Mouse (Mus musculus) embryonic stem cell, embryonic (primary cell): Measurements from ENCODE around the gene Dll4.

Experiments
- CTCF ChIA-PET, 4 experiments: fragments of 300-600 bp in 2 of 4; fragments of 350-600 bp in 2 of 4; sonication (Branson Sonifier 250); formaldehyde crosslinking; loops; one replicate each; lab custom pipeline; 2022; ENCODE audit warnings: inconsistent platforms in 2 of 4; lab: Charles Lee
- POLR2A ChIA-PET, 4 experiments: fragments of 300-600 bp in 2 of 4; fragments of 350-600 bp in 2 of 4; sonication (Branson Sonifier 250); formaldehyde crosslinking; loops; one replicate each; lab custom pipeline; 2022; ENCODE audit warnings: antibody characterized with exemption in 4 of 4, inconsistent platforms in 1 of 4; lab: Charles Lee

Dll4 gene

DNA sequence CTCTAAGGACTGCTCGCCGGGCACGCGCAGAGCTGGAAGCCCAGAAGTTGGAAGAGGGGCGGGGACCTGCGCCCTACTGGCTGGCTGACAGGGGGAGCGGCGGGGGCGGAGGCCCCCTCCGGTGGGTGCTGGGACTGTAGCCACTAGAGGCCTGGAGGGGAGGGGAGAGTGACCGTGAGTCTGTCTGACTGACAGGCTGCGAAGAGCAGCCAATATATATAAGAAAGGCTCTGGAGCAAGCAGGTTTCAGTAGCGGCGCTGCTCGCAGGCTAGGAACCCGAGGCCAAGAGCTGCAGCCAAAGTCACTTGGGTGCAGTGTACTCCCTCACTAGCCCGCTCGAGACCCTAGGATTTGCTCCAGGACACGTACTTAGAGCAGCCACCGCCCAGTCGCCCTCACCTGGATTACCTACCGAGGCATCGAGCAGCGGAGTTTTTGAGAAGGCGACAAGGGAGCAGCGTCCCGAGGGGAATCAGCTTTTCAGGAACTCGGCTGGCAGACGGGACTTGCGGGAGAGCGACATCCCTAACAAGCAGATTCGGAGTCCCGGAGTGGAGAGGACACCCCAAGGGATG, at the start of gene Dll4:
Dll4 (plus strand) TSS at position 217 of the 576 bp plus-strand sequence.
- CTCF ChIA-PET = interaction anchor here (0.8 to 5.5 kb wide), 15 partner anchors 9 to 222 kb away, joined by 3 to 33 read pairs (median 6); partner anchors contain the start of genes Vps18 (in 2 of the 4), Chp1 (in 1 of the 4) and Exd1 (in 1 of the 4)
- POLR2A ChIA-PET = interaction anchor here in 3 of 4 experiments (0.5 to 5.5 kb wide), 45 partner anchors 9 to 416 kb away, joined by 3 to 32 read pairs (median 6); partner anchors contain the start of genes Chac1 (in 3 of the 3), Ino80 (in 2 of the 3), Vps18 (in 2 of the 3) and Itpka (in 1 of the 3)

DNA sequence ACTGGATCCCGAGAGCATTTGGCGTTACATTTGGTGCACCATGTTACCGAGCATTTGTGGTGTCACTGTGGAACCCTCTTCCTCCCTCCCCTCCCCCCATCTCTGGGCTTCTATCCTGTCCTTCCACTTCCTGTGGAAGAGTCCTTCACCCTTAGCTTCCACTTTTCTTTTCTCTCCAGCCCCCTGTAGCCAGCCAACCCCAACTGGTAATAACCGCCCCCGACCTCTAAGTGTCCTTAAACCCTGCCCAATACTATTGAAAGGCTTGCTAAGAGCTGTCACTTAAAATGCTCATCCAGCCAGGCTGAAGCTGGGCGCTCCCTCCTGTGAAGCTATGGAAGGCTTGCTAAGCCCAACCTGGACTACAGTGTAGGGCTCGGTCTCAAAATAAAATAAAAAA, 48.7 kb upstream of the Dll4 start:
- ChIA-PET POLR2A (interaction anchor here (0.6 to 1.9 kb wide), 25 partner anchors 9 to 223 kb away, joined by 3 to 32 read pairs (median 4); partner anchors contain the start of genes Spint1 (in 2 of the 4), Vps18 (in 2 of the 4) and Ino80 (in 1 of the 4)), CTCF (interaction anchor here (0.6 to 1.7 kb wide), 12 partner anchors 11 to 119 kb away, joined by 3 to 13 read pairs (median 4); partner anchors contain the start of gene Vps18 (in 4 of the 4))

DNA sequence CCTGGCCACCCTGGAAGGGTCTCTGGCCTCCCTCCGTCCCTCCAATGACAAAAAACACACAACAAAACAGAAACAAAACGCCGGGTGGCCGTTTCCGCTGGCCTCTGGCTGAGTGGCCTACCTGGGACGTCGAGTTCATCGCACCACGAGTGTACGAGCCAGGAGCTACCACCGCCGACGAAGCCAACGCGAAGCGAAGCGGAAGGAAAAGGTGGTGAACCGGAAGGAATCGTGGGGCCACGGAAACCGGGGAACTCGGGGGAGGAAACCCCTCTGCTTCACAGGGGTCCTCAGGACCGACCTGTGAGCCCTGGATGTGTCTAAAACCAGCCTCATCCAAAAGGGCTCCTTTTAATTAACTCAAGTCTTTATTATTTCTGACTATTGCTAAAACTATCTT, 47.8 kb upstream of the Dll4 start:
- ChIA-PET POLR2A (interaction anchor here in 2 of 4 experiments (1.1 to 1.5 kb wide), 3 partner anchors 9 to 137 kb away, joined by 4 read pairs; no protein-coding TSS in a partner anchor), CTCF (no interaction called here)

GRCm38 (mm10) chr2:119281899-119282565, 43.6 kb upstream of the Dll4 start:
- CTCF ChIA-PET = interaction anchor here in 1 of 4 experiments (0.7 kb wide), 1 partner anchor 210 kb away, joined by 4 read pairs; no protein-coding TSS in a partner anchor
- POLR2A ChIA-PET = interaction anchor here in 2 of 4 experiments (0.6 to 1.6 kb wide), 2 partner anchors 12 to 154 kb away, joined by 3 to 4 read pairs; no protein-coding TSS in a partner anchor

DNA sequence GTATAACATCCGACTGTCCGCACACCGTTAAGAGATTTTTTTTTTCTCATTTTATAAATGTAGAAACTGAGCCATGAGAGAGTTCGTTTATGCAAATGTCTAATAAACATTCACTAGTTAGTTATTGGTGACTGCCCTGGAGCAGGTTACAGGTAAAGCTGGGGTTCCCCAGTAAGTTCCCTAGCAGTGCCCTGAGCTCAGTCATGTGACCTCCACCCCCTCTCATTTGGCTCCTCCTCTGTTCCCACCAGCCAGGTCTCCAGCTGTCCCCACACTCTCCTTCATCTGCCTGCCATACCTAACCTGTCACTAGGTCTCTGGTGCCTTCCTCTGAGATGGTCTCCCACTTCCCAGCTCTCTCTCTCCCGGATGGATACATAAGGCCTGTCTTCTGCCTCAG, 38.2 kb upstream of the Dll4 start:
- ChIA-PET CTCF (interaction anchor here (0.5 to 3.6 kb wide), 47 partner anchors 10 to 675 kb away, joined by 3 to 115 read pairs (median 5); partner anchors contain the start of genes Dll4 (in 2 of the 4), Rhov (in 2 of the 4), Chp1 (in 1 of the 4) and Exd1 (in 1 of the 4)), POLR2A (interaction anchor here (0.7 to 4.3 kb wide), 33 partner anchors 10 to 190 kb away, joined by 3 to 64 read pairs (median 6); partner anchors contain the start of genes Rhov (in 3 of the 4), Dll4 (in 2 of the 4), Ino80 (in 1 of the 4) and Spint1 (in 1 of the 4))

DNA sequence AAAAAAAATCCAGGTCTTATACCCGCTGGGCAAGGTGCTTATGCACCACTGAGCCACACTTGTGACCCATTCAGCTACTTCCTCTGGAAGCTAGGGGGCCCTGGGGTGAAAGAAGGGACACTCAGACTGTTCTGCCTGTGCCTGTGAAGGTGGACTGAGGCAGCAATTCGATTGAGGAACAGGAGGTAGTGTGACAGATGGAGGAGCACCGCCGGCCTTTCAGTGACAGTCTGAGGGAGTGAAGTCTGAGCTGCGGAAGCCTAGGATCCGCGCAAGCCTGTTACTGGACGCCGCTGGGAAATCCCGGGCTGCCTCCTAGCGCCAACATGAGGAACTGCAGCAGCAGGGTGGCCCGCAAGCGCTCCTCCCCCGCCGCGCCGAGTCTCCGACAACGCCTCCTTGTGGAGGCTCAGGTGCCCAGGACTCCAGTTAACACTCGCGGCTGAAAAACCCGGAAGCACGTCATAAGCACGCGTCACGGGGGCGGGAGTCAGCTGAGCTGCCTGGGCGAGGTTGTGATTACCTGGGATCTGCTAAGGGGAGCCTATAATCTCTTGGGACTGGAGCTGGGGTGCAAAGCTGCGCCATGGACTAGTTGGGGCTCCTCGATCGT, 37.2 kb upstream of the Dll4 start, which contains the start of gene Vps18:
Vps18 (plus strand) TSS at position 471 of the 613 bp plus-strand sequence.
- POLR2A ChIA-PET = interaction anchor here (0.5 to 4.3 kb wide), 68 partner anchors 8 to 386 kb away, joined by 3 to 64 read pairs (median 4); partner anchors contain the start of genes Rhov (in 3 of the 4), Dll4 (in 2 of the 4), Spint1 (in 2 of the 4) and Ccdc32 (in 1 of the 4)
- CTCF ChIA-PET = interaction anchor here (0.6 to 3.6 kb wide), 78 partner anchors 8 to 676 kb away, joined by 3 to 115 read pairs (median 4); partner anchors contain the start of genes Dll4 (in 2 of the 4), Rhov (in 2 of the 4), Chp1 (in 1 of the 4) and Exd1 (in 1 of the 4)

DNA sequence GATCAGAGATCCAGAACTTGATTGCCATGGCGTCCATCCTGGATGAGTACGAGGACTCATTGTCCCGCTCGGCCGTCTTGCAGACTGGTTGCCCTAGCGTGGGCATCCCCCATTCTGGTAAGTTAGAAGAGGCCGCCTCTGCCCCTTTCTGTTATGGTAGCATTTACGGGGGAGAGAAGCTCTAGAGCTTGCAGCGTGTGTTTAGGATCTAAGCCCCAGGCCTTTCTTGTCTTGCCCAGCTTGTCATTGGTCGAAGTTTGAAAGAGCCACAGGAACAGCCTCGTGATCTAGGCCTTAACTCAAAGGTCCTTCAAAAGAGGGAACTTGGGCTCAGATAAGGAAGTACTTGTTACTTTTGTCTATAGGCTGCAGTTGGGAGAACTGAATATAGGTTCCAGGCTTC, 36.6 kb upstream of the Dll4 start:
- CTCF ChIA-PET = interaction anchor here (0.6 to 3.6 kb wide), 54 partner anchors 9 to 259 kb away, joined by 3 to 115 read pairs (median 5); partner anchors contain the start of genes Dll4 (in 2 of the 4), Rhov (in 2 of the 4), Chp1 (in 1 of the 4) and Exd1 (in 1 of the 4)

DNA sequence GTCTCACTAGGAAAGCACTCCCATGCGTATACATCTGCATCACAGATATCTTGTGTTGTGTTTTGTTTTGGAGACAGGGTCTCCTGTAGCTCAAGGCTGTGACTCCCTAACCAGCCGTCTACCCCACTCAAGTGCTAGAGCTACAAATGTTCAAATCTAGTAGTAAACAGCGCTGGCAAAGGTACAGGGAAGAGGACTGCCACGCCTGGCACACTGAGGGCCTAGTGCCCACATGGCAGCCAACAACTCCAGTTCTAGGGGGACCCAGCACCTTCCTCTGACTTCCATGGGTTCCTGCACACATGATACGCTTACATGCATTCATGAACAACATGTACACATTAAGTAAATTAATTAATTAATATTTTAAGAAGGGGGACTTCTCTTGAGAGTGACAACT, 33.3 kb upstream of the Dll4 start:
- CTCF ChIA-PET = interaction anchor here in 1 of 4 experiments (0.7 kb wide), 1 partner anchor 164 kb away, joined by 6 read pairs; no protein-coding TSS in a partner anchor
- POLR2A ChIA-PET = interaction anchor here in 2 of 4 experiments (0.5 to 1.3 kb wide), 6 partner anchors 15 to 60 kb away, joined by 3 to 7 read pairs (median 3); partner anchors contain the start of gene Chac1 (in 1 of the 2)

More for the DNA sequence above, 36.6 kb upstream of the Dll4 start:
- POLR2A ChIA-PET = interaction anchor here (0.5 to 4.3 kb wide), 49 partner anchors 9 to 387 kb away, joined by 3 to 64 read pairs (median 4); partner anchors contain the start of genes Rhov (in 3 of the 4), Dll4 (in 2 of the 4), Ccdc32 (in 1 of the 4) and Chac1 (in 1 of the 4)

DNA sequence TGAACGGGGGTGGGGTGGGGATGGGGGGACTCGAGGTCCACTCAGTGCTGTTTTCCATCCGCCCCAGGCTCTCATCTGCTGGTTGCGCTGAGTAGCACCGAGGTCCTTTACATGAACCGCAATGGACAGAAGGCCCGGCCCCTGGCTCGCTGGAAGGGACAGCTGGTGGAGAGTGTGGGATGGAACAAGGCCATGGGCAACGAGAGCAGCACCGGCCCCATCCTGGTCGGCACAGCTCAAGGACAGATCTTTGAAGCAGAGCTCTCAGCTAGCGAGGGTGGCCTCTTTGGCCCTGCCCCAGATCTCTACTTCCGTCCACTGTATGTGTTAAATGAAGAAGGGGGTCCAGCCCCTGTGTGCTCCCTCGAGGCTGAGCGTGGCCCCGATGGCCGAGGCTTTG, 32.7 kb upstream of the Dll4 start:
- ChIA-PET POLR2A (interaction anchor here in 2 of 4 experiments (0.9 to 1.2 kb wide), 2 partner anchors 16 to 19 kb away, joined by 3 read pairs; no protein-coding TSS in a partner anchor), CTCF (no interaction called here)

DNA sequence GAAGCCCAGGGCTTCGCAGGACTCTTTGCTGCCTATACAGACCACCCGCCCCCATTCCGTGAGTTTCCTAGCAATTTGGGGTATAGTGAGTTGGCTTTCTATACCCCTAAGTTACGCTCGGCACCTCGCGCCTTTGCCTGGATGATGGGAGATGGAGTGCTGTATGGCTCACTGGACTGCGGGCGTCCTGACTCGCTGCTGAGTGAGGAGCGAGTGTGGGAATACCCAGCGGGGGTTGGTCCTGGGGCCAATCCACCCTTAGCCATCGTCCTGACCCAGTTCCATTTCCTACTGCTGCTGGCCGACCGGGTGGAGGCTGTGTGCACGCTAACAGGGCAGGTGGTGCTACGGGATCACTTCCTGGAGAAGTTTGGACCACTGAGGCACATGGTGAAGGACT, 32.3 kb upstream of the Dll4 start:
- ChIA-PET POLR2A (interaction anchor here in 2 of 4 experiments (0.9 to 1.6 kb wide), 4 partner anchors 16 to 90 kb away, joined by 3 to 6 read pairs (median 4); no protein-coding TSS in a partner anchor), CTCF (interaction anchor here in 1 of 4 experiments (1.4 kb wide), 2 partner anchors 42 to 219 kb away, joined by 4 to 5 read pairs; no protein-coding TSS in a partner anchor)

DNA sequence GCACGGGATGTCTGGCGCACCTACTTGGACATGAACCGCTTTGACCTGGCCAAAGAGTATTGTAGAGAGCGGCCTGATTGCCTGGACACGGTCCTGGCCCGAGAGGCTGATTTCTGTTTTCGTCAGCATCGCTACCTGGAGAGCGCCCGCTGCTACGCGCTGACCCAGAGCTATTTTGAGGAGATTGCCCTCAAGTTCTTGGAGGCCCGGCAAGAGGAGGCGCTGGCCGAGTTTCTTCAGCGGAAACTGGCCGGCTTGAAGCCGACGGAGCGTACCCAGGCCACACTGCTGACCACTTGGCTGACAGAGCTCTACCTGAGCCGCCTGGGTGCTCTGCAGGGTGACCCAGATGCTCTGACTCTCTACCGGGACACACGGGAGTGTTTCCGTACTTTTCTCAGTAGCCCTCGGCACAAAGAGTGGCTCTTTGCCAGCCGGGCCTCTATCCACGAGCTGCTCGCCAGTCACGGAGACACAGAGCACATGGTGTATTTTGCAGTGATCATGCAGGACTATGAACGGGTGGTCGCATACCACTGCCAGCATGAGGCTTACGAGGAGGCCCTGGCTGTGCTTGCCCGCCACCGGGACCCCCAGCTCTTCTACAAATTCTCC, 31.7 kb upstream of the Dll4 start:
- CTCF ChIA-PET = interaction anchor here in 3 of 4 experiments (0.9 to 1.6 kb wide), 5 partner anchors 23 to 218 kb away, joined by 3 to 5 read pairs (median 4); partner anchors contain the start of gene Rhov (in 1 of the 3)
- POLR2A ChIA-PET = interaction anchor here in 3 of 4 experiments (0.7 to 1.9 kb wide), 16 partner anchors 9 to 184 kb away, joined by 3 to 6 read pairs (median 4); partner anchors contain the start of genes Ino80 (in 2 of the 3) and Dll4 (in 1 of the 3)

DNA sequence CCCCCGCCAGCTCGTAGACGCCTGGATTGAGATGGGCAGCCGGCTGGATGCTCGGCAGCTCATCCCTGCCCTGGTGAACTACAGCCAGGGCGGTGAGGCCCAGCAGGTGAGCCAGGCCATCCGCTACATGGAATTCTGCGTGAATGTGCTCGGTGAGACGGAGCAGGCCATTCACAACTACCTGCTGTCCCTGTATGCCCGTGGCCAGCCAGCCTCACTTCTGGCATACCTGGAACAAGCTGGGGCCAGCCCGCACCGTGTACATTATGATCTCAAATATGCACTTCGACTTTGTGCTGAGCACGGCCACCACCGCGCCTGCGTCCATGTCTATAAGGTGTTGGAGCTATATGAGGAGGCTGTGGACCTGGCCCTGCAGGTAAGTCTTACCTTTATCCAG, 31.2 kb upstream of the Dll4 start:
- ChIA-PET CTCF (interaction anchor here (0.5 to 1.6 kb wide), 7 partner anchors 24 to 231 kb away, joined by 3 to 5 read pairs (median 4); partner anchors contain the start of gene Rhov (in 1 of the 4)), POLR2A (interaction anchor here in 3 of 4 experiments (0.5 to 1.9 kb wide), 19 partner anchors 9 to 183 kb away, joined by 3 to 6 read pairs (median 3); partner anchors contain the start of genes Ino80 (in 2 of the 3) and Dll4 (in 1 of the 3))

- CTCF ChIA-PET = interaction anchor here (0.6 to 4.4 kb wide), 12 partner anchors 8 to 218 kb away, joined by 3 to 37 read pairs (median 13); partner anchors contain the start of gene Vps18 (in 4 of the 4)
Measured at GRCm38 (mm10) chr2:119296756-119297155, 28.8 kb upstream of the Dll4 start.

DNA sequence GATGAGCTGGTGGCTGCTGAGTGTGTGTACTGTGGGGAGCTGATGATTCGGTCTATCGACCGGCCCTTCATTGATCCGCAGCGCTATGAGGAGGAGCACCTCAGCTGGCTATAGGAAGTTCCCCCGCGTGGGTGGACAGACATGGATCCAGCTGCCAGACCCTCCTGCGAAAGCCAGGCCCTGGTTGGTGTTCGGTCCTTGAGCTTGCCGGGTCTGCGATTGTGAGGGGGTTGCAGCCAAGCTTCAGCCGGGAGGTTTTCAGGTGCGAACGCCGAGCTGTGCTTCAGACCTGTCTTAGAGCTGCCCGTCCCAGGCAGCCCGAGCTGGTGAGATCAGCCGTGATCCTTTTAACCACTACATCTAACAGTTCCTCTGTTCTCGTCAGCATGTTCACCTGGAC, 28.1 kb upstream of the Dll4 start:
- POLR2A ChIA-PET = interaction anchor here in 3 of 4 experiments (0.6 to 4.8 kb wide), 18 partner anchors 9 to 219 kb away, joined by 3 to 45 read pairs (median 4); partner anchors contain the start of genes Vps18 (in 2 of the 3), Chac1 (in 1 of the 3), Dll4 (in 1 of the 3) and Ino80 (in 1 of the 3)
- CTCF ChIA-PET = interaction anchor here (0.5 to 4.4 kb wide), 24 partner anchors 9 to 217 kb away, joined by 3 to 37 read pairs (median 6); partner anchors contain the start of genes Vps18 (in 4 of the 4) and Rhov (in 1 of the 4)

More at GRCm38 (mm10) chr2:119296756-119297155, 28.8 kb upstream of the Dll4 start:
- POLR2A ChIA-PET = interaction anchor here in 2 of 4 experiments (0.8 to 4.8 kb wide), 10 partner anchors 8 to 181 kb away, joined by 3 to 45 read pairs (median 4); partner anchors contain the start of genes Vps18 (in 2 of the 2), Dll4 (in 1 of the 2) and Ino80 (in 1 of the 2)

DNA sequence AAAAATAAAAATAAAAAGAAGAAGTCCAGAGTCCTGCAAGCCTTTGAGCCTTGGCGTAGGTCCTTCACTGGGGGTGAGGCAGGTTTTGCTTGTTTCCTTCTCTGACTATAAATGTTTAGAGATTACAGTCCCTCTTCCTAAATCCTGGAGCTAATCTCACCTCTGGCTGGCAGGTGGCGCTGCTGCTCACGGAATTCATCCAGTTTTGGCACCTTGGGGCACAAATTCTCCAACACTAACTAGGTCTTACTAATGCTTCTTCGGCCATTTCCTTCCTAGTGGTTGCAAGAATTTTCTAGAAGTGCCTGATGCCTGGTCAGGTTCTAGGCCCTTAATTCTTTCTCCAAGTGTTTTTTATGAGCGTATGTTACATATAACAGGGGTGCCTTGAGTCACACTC, 27.3 kb upstream of the Dll4 start:
- ChIA-PET POLR2A (interaction anchor here in 3 of 4 experiments (0.6 to 4.8 kb wide), 23 partner anchors 9 to 367 kb away, joined by 3 to 45 read pairs (median 4); partner anchors contain the start of genes Vps18 (in 3 of the 3), Ino80 (in 2 of the 3) and Chac1 (in 1 of the 3)), CTCF (interaction anchor here (0.6 to 4.4 kb wide), 41 partner anchors 9 to 313 kb away, joined by 3 to 37 read pairs (median 4); partner anchors contain the start of genes Vps18 (in 4 of the 4), Dll4 (in 2 of the 4) and Chac1 (in 1 of the 4))
